Mouse (Mus musculus) cerebellum, postnatal 10 days (tissue): ENCODE data around the gene Ciz1.

ENCODE experiments used
- DNase-seq, 2 experiments: peaks; one replicate each; pipeline ENCODE4 v3.0.0; 2021; ENCODE audit warnings: mixed read lengths in 2 of 2

Gene Ciz1

GRCm38 (mm10) chr2:32381141-32381774 is 29.1 kb downstream of the Ciz1 start:
- DNase-seq, result no peak

GRCm38 (mm10) chr2:32381775-32382223 is 29.7 kb downstream of the Ciz1 start, which contains the start of gene 1110008P14Rik:
1110008P14Rik (minus strand) TSS chr2:32381938.
- DNase-seq, result peak; percentile 97 to 98

GRCm38 (mm10) chr2:32382689-32383088 is 30.6 kb downstream of the Ciz1 start:
- no peak for DNase-seq

- no peak for DNase-seq
These were observed 35.8 kb downstream of the Ciz1 start, which contains the start of gene Lcn2 for GRCm38 (mm10) chr2:32387706-32388490. Lcn2 (minus strand) TSS chr2:32388252.

GRCm38 (mm10) chr2:32389157-32389556 is 37.0 kb downstream of the Ciz1 start:
- no peak for DNase-seq

GRCm38 (mm10) chr2:32390871-32391270 is 38.7 kb downstream of the Ciz1 start:
- DNase-seq, result no peak

GRCm38 (mm10) chr2:32392063-32392462 is 39.9 kb downstream of the Ciz1 start:
- DNase-seq, result no peak

GRCm38 (mm10) chr2:32394973-32395372 is 42.8 kb downstream of the Ciz1 start:
- DNase-seq, result peak; percentile 54 to 57

- peak; percentile 96 to 97 for DNase-seq
These were observed 43.4 kb downstream of the Ciz1 start, which contains the start of gene Ptges2 for GRCm38 (mm10) chr2:32395484-32395945. Ptges2 (plus strand) TSS chr2:32395896.

- peak; percentile 90 to 94 for DNase-seq
These were observed 44.0 kb downstream of the Ciz1 start for GRCm38 (mm10) chr2:32395946-32396621.

GRCm38 (mm10) chr2:32396695-32397094 is 44.6 kb downstream of the Ciz1 start:
- DNase-seq, result peak in 1 of 2 experiments; percentile 31

- peak; percentile 98 to 99 for DNase-seq
These were observed 52.5 kb downstream of the Ciz1 start for GRCm38 (mm10) chr2:32404663-32405062.

- DNase-seq, result no peak
These were observed 55.2 kb downstream of the Ciz1 start for GRCm38 (mm10) chr2:32407144-32407824.

GRCm38 (mm10) chr2:32408429-32409424 is 56.6 kb downstream of the Ciz1 start:
- DNase-seq, result no peak

GRCm38 (mm10) chr2:32411407-32411806 is 59.3 kb downstream of the Ciz1 start:
- DNase-seq, result no peak

- no peak for DNase-seq
These were observed 60.8 kb downstream of the Ciz1 start for GRCm38 (mm10) chr2:32412742-32413531.

GRCm38 (mm10) chr2:32413936-32414335 is 61.8 kb downstream of the Ciz1 start:
- no peak for DNase-seq

- no peak for DNase-seq
These were observed 63.7 kb downstream of the Ciz1 start for GRCm38 (mm10) chr2:32415801-32416200.

- DNase-seq, result no peak
These were observed 64.4 kb downstream of the Ciz1 start for GRCm38 (mm10) chr2:32416556-32416955.

GRCm38 (mm10) chr2:32417486-32417885 is 65.4 kb downstream of the Ciz1 start:
- no peak for DNase-seq
